Mouse (Mus musculus) heart, postnatal 10 days (tissue): ENCODE measurements around the gene Mrpl34. TPM values are rescaled to one million over a fixed set of nuclear protein-coding genes. Genes with fewer than 3 reads are reported as not detected.

Source experiments
- DNase-seq, 2 experiments: peaks; one replicate each; pipeline ENCODE4 v3.0.0; 2021
- intact Hi-C: fragments of 180-260 bp; cut with DNase I; formaldehyde crosslinking; loops from one replicate; pipeline ENCODE4 v1.15.1; 2025
- total RNA-seq, 2 experiments: library from RNA; stranded (reverse); gene quantifications; 2 replicates each; pipeline ENCODE4 v1.2.3; 2021

Mrpl34 gene
- total RNA-seq, 2 experiments from 2014 or later = 103 to 116 TPM

- DNase-seq = peak; percentile 89 to 90
- intact Hi-C loops = loop anchor here (5.0 kb wide), 1 partner anchor 34 kb away; no protein-coding TSS in a partner anchor
Observed at GRCm38 (mm10) chr8:71487691-71488445, 23.1 kb downstream of the Mrpl34 start, which contains the start of gene Gtpbp3. Gene Gtpbp3, plus strand, starts transcription at chr8:71488103.

DNA sequence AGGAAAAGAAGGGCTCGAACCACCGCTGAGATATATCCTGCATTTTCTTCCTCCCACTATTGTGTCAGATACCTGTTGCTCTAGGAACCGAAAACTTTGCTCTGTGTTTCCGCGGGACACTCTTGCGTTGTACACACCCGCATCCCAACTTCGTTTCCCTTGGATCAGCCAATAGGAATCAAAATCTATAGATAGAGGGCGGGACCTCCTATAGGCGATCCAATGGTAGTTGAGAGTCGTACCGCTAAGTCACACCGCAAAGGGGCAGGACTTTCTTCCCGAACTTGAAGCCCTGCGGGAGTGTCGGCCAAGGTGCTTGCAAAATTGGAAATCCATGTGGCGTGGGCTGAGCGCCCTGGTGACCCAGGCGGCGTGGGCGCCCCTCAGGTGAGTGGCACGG is 23.7 kb downstream of the Mrpl34 start:
- DNase-seq = peak; percentile 95 to 96
- intact Hi-C loops = loop anchor here (5.0 kb wide), 1 partner anchor 34 kb away; no protein-coding TSS in a partner anchor

DNA sequence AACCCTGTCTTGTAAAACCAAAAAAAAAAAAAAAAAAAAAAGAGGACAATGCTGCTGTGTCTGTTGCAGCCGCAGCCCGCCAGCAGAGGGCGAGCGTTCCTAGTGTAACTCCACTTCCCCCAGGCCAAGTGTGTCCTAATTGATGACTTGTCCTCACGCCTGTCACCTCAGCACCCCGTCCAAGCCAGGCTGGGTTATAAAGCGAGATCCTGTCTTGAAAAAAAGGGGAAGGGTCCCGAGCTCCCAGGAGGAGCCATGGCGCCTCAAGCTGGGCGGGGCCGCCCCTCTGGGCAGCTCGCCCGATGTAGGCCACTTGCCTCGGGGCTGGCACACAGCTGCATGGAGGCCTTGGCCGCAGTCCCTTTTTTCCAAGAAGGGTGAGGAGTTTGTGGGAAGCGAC is 30.3 kb downstream of the Mrpl34 start:
- peak; percentile 91 to 92 for DNase-seq
- intact Hi-C loops = loop anchor here (1.0 to 2.0 kb wide), 2 partner anchors 22 to 54 kb away; no protein-coding TSS in a partner anchor

GRCm38 (mm10) chr8:71495811-71496210 is 31.1 kb downstream of the Mrpl34 start:
- intact Hi-C loops = loop anchor here (1.0 to 2.0 kb wide), 2 partner anchors 21 to 55 kb away; no protein-coding TSS in a partner anchor
- peak; percentile 31 to 48 for DNase-seq

DNA sequence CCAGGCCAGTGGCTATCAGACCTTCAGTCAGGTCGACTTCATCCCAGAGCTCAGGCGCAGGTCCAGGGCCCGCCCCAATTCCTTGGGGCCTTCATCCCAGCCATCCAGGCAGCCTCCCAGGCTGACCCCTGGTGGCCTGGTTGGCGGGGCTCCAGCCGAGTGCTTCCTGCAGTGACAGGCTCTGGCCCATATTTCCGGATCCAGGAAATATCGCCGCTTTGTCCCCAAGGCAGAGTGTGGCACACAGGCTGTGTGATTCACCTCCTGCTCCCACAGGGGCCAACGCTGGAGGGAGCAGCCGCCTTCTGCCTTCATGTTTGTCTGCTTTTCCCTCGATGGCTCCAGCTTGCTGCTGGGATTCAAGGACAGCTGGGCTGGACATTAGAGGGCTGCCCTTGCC is 31.7 kb downstream of the Mrpl34 start:
- intact Hi-C loops = no loop called here
- peak; percentile 94 to 96 for DNase-seq

DNA sequence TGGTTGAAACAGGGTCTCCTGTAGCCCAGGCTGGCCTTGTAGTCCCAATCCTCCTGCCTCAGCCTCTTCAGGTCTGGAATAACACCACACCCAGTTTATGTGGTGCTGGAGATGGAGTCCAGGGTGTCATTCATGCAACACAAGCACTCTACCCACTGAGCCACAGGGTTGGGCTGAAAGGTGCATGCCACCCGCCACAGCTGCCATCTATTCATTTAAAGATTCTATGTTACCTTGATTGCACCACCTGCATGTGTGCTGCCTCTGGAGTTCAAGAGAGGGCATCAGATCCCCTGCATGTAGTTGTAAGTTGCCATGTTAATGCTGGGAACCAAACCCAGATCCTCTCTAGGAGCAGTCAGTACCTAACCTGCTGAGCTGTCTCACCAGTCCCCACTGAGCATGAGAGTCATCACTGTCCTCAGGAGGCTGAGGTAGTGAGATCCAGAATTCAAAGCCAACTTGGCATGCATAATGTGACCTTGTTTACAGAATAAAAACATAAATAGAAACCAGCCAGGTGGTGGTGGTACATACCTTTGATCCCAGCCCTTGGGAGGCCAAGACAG is 32.4 kb downstream of the Mrpl34 start:
- intact Hi-C loops = no loop called here
- DNase-seq = peak in 1 of 2 experiments; percentile 30

GRCm38 (mm10) chr8:71497881-71498501 is 33.2 kb downstream of the Mrpl34 start:
- intact Hi-C loops = no loop called here
- peak; percentile 44 to 49 for DNase-seq

DNA sequence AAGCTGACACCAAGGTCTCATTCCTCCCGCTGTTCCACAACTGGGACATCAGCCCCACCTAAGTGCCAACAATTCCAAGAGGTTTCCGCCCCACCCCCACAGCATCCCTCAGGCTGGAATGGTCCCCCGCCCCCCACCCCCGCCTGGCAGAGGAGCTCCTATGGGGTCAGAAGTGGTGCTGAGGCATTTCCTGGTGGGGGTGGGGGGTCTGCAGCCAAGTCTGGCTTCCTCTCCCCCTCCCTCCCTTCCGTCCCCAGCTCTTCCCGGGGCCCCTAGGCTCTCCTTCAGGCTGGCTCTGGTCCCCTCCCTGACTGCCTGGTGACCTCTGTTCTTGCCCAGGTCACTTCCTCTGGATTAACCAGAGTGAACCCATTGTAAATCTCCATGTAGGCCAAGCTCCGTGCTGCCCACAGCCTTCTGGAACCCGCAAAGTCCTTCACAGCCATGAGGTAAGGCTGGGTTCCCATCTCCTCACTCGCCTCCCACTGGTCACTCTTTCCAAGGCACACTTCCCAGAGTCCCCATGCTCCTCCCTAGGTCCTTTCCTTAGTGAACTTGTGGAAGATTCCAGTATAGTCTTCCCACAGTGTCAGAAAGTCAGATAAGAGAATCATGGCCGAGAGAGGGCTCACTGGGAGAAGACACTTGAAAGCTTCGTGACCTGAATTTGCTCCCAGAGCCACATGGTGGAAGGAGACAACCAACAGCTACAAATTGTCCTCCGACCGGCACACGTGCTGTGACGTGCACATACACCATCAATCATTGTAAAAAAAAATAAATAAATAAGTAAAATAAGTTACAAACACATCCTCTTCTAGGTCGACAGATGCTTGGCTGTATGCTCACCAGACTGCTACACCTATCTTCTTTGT is 34.3 kb downstream of the Mrpl34 start:
- peak in 1 of 2 experiments; percentile 38 for DNase-seq
- intact Hi-C loops = no loop called here

GRCm38 (mm10) chr8:71504349-71504748 is 39.6 kb downstream of the Mrpl34 start:
- intact Hi-C loops = no loop called here
- DNase-seq = no peak

DNA sequence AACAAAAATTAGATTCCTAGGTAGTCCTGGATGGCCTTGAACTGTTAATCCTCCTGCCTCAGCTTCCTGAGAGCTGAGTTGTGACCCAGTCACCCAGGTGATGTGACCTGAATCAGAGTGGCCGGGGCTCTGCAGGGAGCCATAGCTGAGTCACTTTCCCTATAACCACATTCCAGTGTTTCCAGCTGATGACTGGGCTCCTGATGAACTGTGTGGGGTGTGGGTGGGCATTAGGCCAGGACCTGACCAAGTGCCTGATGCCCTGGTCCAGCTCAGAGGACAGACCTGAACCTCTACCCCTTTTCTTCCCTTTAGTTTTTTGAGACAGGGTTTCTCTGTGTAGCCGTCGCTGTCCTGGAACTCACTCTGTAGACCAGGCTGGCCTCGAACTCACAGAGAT is 40.6 kb downstream of the Mrpl34 start:
- no peak for DNase-seq
- intact Hi-C loops = no loop called here

DNA sequence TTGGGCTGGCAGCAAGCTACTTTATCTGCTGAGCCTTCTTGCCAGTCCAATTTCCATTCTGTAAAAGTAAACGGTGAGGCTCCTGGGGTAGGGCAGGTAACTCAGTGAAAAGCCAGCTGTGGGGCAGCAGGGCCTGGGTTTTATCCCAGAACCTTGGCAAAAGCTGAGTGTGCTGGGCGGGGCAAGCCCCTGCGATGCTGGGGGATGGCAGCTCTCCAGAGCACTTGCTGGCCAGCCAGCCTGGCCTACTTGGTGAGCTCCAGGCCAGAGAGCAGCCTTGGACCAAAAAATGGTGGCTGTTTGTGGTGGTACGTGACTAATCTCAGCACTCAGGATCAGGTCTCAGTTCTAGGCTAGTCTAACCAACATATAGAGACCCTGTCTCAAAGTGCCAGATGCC is 41.2 kb downstream of the Mrpl34 start:
- DNase-seq = peak; percentile 43 to 60

DNA sequence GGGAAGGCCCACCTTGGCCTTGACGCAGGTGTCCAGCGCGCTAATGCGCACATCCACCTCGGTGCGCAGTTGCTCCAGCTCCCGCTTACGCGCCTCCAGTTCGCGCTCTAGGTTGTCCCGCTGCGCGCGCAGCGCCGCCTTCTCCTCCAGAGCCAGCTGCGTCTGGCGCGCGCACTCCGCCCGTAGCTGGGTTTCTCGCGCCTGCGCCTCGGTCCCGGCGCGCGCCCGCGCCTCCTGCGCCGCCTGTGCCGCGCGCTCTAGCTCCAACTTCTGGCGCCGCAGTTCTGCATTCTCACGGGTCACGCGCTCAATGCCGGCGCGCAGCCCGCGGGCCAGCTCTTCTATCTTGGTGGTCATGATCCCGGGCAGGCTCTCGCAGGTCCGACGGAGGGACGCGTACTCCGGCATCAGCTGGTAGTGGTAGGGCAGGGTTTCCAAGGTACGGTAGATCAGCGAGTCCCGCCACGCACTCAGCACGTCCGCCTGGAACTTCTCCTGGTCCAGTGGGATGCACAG is 42.9 kb downstream of the Mrpl34 start:
- intact Hi-C loops = no loop called here
- DNase-seq = peak; percentile 86 to 88

More for the DNA sequence above, 41.2 kb downstream of the Mrpl34 start:
- intact Hi-C loops = no loop called here

DNA sequence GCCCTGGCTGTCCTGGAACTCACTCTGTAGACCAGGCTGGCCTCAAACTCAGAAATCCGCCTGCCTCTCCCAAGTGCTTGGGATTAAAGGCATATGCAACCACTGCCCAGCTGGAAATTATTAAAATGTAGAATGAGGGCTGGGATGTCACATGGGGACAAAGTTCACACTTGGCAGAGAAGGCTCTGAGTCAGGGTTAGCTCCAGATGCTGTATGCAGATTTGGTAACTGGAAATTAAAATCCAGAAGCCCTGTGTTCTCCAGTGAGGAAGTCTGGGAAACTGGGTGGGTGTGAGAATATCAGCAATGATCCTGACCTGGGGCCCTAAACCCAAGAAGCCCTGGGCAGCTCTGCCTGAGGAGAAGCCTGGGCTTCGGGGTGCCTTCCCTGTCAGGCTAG is 44.6 kb downstream of the Mrpl34 start:
- peak in 1 of 2 experiments; percentile 26 for DNase-seq
- intact Hi-C loops = no loop called here

DNA sequence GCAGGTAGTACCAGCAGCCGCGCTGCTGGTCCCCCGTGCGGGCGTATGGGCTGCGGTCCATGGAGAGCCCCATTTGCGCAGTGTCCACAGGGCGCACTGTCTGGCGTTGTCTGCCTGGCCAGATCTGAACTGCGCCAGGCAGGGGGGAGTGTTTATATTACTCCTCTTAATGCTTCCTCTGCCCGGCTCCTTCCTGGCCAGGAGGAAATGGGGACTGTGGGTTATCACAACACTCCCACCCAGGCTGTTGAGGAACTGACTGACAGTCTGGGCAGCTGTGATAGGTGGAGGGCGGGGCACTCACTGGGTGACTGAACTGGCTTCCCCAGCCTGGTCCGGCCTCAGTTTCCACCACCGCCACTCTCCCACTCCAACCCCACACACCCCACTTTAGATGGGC is 46.9 kb downstream of the Mrpl34 start, which contains the start of gene Plvap:
TSS of gene Plvap (minus strand) at position 109 of the 400 bp plus-strand sequence.
- no peak for DNase-seq
- intact Hi-C loops = no loop called here

DNA sequence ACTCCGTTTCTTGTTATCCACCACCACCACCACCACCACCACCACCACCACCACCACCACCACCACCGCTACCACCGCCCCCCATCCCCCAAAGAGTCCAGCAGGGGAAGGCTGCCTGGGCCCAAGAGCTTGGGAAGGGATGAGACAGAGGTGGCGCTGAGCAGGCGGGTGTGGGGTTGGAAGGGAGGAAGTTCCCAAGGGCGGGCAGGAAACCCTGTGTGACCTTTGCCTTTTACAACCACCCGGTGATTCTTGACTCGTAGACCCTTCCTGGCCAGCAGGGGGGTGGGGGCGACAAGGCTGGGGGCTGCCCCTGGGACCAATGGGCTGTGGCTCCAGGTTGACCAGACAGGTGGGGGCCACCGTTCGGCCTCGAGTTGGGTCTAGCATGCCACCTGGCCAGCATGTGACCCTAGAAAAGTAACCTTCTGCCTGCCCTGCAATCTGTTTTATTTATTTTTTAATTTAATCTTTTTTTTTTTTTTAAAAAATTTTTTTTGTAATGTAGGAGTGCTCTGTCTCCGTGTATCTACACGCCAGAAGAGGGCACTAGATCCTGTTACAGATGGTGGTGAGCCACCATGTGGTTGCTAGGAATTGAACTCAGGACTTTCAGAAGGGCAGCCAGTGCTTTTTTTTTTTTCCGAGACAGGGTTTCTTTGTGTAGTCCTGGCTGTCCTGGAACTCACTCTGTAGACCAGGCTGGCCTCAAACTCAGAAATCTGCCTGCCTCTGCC is 48.4 kb downstream of the Mrpl34 start:
- intact Hi-C loops = no loop called here

DNA sequence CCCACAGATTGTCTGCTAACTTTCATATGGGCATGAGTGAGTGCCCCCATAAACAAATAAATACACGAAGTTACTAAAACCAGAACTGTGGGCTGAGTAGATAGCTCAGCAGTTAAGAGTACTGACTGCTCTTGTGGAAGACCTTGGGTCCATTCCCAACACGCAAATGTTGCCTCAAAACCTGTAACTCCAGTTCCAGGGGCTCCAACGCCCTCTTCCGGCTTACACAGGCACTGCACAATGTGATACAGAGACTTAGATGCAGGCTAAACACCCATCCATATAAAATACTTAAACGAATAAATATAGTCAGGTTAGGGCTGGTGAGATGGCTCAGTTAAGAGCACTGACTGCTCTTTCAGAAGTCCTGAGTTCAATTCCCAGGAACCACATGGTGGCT is 50.3 kb downstream of the Mrpl34 start:
- DNase-seq = no peak
- intact Hi-C loops = no loop called here

More for the DNA sequence above, 48.4 kb downstream of the Mrpl34 start:
- DNase-seq = no peak
